ENCODE assay signal across 7 mouse cellular contexts in genomic region chr3:95623991-95624515, GRCm38 (mm10). TPM values are rescaled to one million over a fixed set of nuclear protein-coding genes. Genes with fewer than 3 reads are reported as not detected.
DNase-seq lines count a peak whose midpoint lies in the region; ATAC-seq and TF ChIP-seq lines count a peak whose summit lies in the region.
"Not testable (repeated sequence)": the region's sequence is repeated elsewhere in the genome, so short reads cannot be mapped to it uniquely, and the experiment has no call there.

No protein-coding gene starts in this region.

- H3K4me2 ChIP-seq in forebrain, embryonic 12.5 days: peak overlapping the region; percentile 51
- peak overlapping the region; percentile 61 for H3K4me2 ChIP-seq in heart, embryonic 14.5 days (ENCODE audit: low read length)
- H3K4me2 ChIP-seq in intestine, embryonic 15.5 days (replicated peaks): peak overlapping the region; percentile 58
- H3K4me2 ChIP-seq in limb, embryonic 14.5 days (replicated peaks; ENCODE audit: low read depth, low read length, severe bottlenecking): peak overlapping the region; percentile 33
- peak overlapping the region; percentile 51 for H3K4me2 ChIP-seq in lung, postnatal 0 days (replicated peaks; ENCODE audit: low read depth, low read length)
- peak overlapping the region; percentile 55 for H3K4me2 ChIP-seq in neural tube, embryonic 12.5 days (replicated peaks)

- 66% methylated on average over 5 of the region's 5 CpGs for WGBS in forebrain, embryonic 12.5 days
- WGBS in heart, embryonic 14.5 days: 76% methylated on average over 5 of the region's 5 CpGs
- 70% methylated on average over 5 of the region's 5 CpGs for WGBS in intestine, embryonic 15.5 days
- 64% methylated on average over 5 of the region's 5 CpGs for WGBS in limb, embryonic 14.5 days
- 66% methylated on average over 5 of the region's 5 CpGs for WGBS in lung, postnatal 0 days
- 70% methylated on average over 5 of the region's 5 CpGs for WGBS in neural tube, embryonic 12.5 days

- TF ChIP-seq POLR2A in cortical plate, adult 2 months (IDR thresholded peaks at IDR 0.05; ENCODE audit: extremely low read depth, insufficient read depth, low read length); limb, embryonic 14.5 days (IDR thresholded peaks at IDR 0.05; ENCODE audit: borderline replicate concordance, extremely low read depth, insufficient read depth, insufficient read length): not testable (repeated sequence)

- not testable (repeated sequence) for H3K27ac ChIP-seq in cortical plate, adult 2 months (ENCODE audit: insufficient read depth, low read length); neural tube, embryonic 12.5 days
- peak overlapping the region; percentile 78 for H3K27ac ChIP-seq in forebrain, embryonic 12.5 days
- H3K27ac ChIP-seq in heart, embryonic 14.5 days (replicated peaks in 1 of 2; ENCODE audit: control insufficient read depth in 1 of 2, insufficient read depth in 1 of 2, low read depth in 2 of 2, low read length in 2 of 2): peak overlapping the region in 1 of 2 experiments; percentile 63; a peak in 2 of 4 replicates
- peak overlapping the region; percentile 75 for H3K27ac ChIP-seq in intestine, embryonic 15.5 days
- H3K27ac ChIP-seq in limb, embryonic 14.5 days (replicated peaks; ENCODE audit: low read depth, low read length): peak overlapping the region; percentile 90
- H3K27ac ChIP-seq in lung, postnatal 0 days (ENCODE audit: low read length): peak overlapping the region; percentile 75

- not testable (repeated sequence) for H3K4me1 ChIP-seq in cortical plate, adult 2 months (ENCODE audit: control insufficient read depth, insufficient read depth, low read length); intestine, embryonic 15.5 days (replicated peaks); limb, embryonic 14.5 days (ENCODE audit: control insufficient read depth, insufficient read depth, low read length); lung, postnatal 0 days (ENCODE audit: insufficient read depth, low read depth, low read length)
- peaks cover 36% of the 10 kb centered on the region for H3K4me1 ChIP-seq in forebrain, embryonic 12.5 days
- peaks cover 0 to 15% of the 10 kb centered on the region in 2 experiments; a peak in 2 of 4 replicates for H3K4me1 ChIP-seq in heart, embryonic 14.5 days (ENCODE audit: control insufficient read depth in 2 of 2, insufficient read depth in 2 of 2, low read length in 2 of 2)
- peaks cover 18% of the 10 kb centered on the region for H3K4me1 ChIP-seq in neural tube, embryonic 12.5 days

- not testable (repeated sequence) for DNase-seq in limb, embryonic 14.5 days (ENCODE audit: low spot score); lung, postnatal 0 days (ENCODE audit: low spot score)

- not testable (repeated sequence) for H3K9me3 ChIP-seq in forebrain, embryonic 12.5 days; heart, embryonic 14.5 days (ENCODE audit: control insufficient read depth, low read length); intestine, embryonic 15.5 days; limb, embryonic 14.5 days (ENCODE audit: control insufficient read depth, low read length); lung, postnatal 0 days (ENCODE audit: low read length); neural tube, embryonic 12.5 days

- ATAC-seq in forebrain, embryonic 12.5 days (ENCODE audit: low FRiP score): 0 out of 2 replicates have a peak, but pooled peaks have one; percentile 1
- not testable (repeated sequence) for ATAC-seq in heart, embryonic 14.5 days (ENCODE audit: insufficient number of reproducible peaks, insufficient read depth, low FRiP score, low read depth); intestine, embryonic 15.5 days; limb, embryonic 14.5 days (ENCODE audit: low FRiP score, low read depth); lung, postnatal 0 days; neural tube, embryonic 12.5 days (ENCODE audit: low FRiP score, low read depth)

- not testable (repeated sequence) for H3K27me3 ChIP-seq in forebrain, embryonic 12.5 days; heart, embryonic 14.5 days (ENCODE audit: control insufficient read depth, insufficient read depth, low read length); intestine, embryonic 15.5 days (replicated peaks); limb, embryonic 14.5 days (ENCODE audit: control insufficient read depth, insufficient read depth, low read length); lung, postnatal 0 days (replicated peaks; ENCODE audit: insufficient read depth, low read length); neural tube, embryonic 12.5 days (replicated peaks)

- H3K36me3 ChIP-seq in forebrain, embryonic 12.5 days (replicated peaks): peaks cover 26% of the 10 kb centered on the region
- H3K36me3 ChIP-seq in heart, embryonic 14.5 days (ENCODE audit: control insufficient read depth, insufficient read depth, low read length): peaks cover 42% of the 10 kb centered on the region
- H3K36me3 ChIP-seq in intestine, embryonic 15.5 days: peaks cover 19% of the 10 kb centered on the region
- H3K36me3 ChIP-seq in limb, embryonic 14.5 days (ENCODE audit: control insufficient read depth, insufficient read depth, low read length): peaks cover 26% of the 10 kb centered on the region
- H3K36me3 ChIP-seq in lung, postnatal 0 days (ENCODE audit: insufficient read depth, low read length): peaks cover 24% of the 10 kb centered on the region
- H3K36me3 ChIP-seq in neural tube, embryonic 12.5 days: peaks cover 34% of the 10 kb centered on the region

- TF ChIP-seq CTCF in cortical plate, adult 2 months (IDR thresholded peaks at IDR 0.05; ENCODE audit: extremely low read depth, insufficient read depth, low read length); lung, postnatal 0 days (IDR thresholded peaks at IDR 0.05): not testable (repeated sequence)

- H3K4me3 ChIP-seq in cortical plate, adult 2 months (ENCODE audit: insufficient read depth, low read length): peak overlapping the region; percentile 45; the same call in 1 of the 2 replicates
- peak overlapping the region; percentile 65 for H3K4me3 ChIP-seq in forebrain, embryonic 12.5 days (replicated peaks)
- H3K4me3 ChIP-seq in heart, embryonic 14.5 days (ENCODE audit: control insufficient read depth in 1 of 2, insufficient read depth in 1 of 2, low read depth in 1 of 2, low read length in 2 of 2): peak overlapping the region in 1 of 2 experiments; percentile 73; a peak in 2 of 4 replicates
- peak overlapping the region; percentile 23; the same call in 1 of the 2 replicates for H3K4me3 ChIP-seq in intestine, embryonic 15.5 days (replicated peaks)
- H3K4me3 ChIP-seq in limb, embryonic 14.5 days (replicated peaks; ENCODE audit: low read length): peak overlapping the region; percentile 55
- H3K4me3 ChIP-seq in lung, postnatal 0 days (ENCODE audit: low read depth, low read length): peak overlapping the region; percentile 72; the same call in 1 of the 2 replicates
- peak overlapping the region; percentile 59 for H3K4me3 ChIP-seq in neural tube, embryonic 12.5 days

- TF ChIP-seq EP300 in lung, postnatal 0 days (IDR thresholded peaks at IDR 0.05): not testable (repeated sequence)

- 0 out of 2 replicates have a peak overlapping the region, but pooled peaks have one; percentile 44 for H3K9ac ChIP-seq in forebrain, embryonic 12.5 days
- H3K9ac ChIP-seq in heart, embryonic 14.5 days (ENCODE audit: low read length): peak overlapping the region; percentile 70
- peak overlapping the region; percentile 49; the same call in 1 of the 2 replicates for H3K9ac ChIP-seq in intestine, embryonic 15.5 days
- H3K9ac ChIP-seq in limb, embryonic 14.5 days (ENCODE audit: low read depth, low read length, severe bottlenecking); neural tube, embryonic 12.5 days: not testable (repeated sequence)
- H3K9ac ChIP-seq in lung, postnatal 0 days (replicated peaks; ENCODE audit: low read depth): peak overlapping the region; percentile 24

RNA-seq across cellular contexts. Expression of gene Ensa, which starts 0.7 kb away (rescaled TPM):
- polyA plus RNA-seq in cortical plate, adult 2 months (2012; rRNA removed): 149 and 155 TPM in 2 replicates
- 102 and 104 TPM in 2 replicates for polyA plus RNA-seq in forebrain, embryonic 12.5 days (2016; fragmentation: Nextera tagmentation; extraction: Ambion mirVana)
- 47.4 and 51.1 TPM in 2 replicates for polyA plus RNA-seq in heart, embryonic 14.5 days (2014; fragmentation: Nextera tagmentation; extraction: Ambion mirVana)
- 65.1 and 69.0 TPM in 2 replicates for polyA plus RNA-seq in intestine, embryonic 15.5 days (2015; fragmentation: Nextera tagmentation; extraction: Ambion mirVana)
- 32.6 and 43.4 TPM in 2 replicates for polyA plus RNA-seq in limb, embryonic 14.5 days (2012; rRNA removed)
- polyA plus RNA-seq in limb, embryonic 14.5 days (2014; fragmentation: Nextera tagmentation; extraction: Ambion mirVana): 67.8 and 74.7 TPM in 2 replicates
- polyA plus RNA-seq in lung, postnatal 0 days (2015; fragmentation: Nextera tagmentation; extraction: Ambion mirVana): 48.2 and 52.0 TPM in 2 replicates
- 95.0 and 95.8 TPM in 2 replicates for polyA plus RNA-seq in neural tube, embryonic 12.5 days (2016; fragmentation: Nextera tagmentation; extraction: Ambion mirVana)

RNA-seq across cellular contexts. Expression of gene Mcl1, which starts 34.5 kb away (rescaled TPM):
- polyA plus RNA-seq in cortical plate, adult 2 months (2012; rRNA removed): 37.7 and 39.5 TPM in 2 replicates
- 69.3 and 74.0 TPM in 2 replicates for polyA plus RNA-seq in forebrain, embryonic 12.5 days (2016; fragmentation: Nextera tagmentation; extraction: Ambion mirVana)
- polyA plus RNA-seq in heart, embryonic 14.5 days (2014; fragmentation: Nextera tagmentation; extraction: Ambion mirVana): 54.3 and 57.2 TPM in 2 replicates
- polyA plus RNA-seq in intestine, embryonic 15.5 days (2015; fragmentation: Nextera tagmentation; extraction: Ambion mirVana): 50.5 and 52.3 TPM in 2 replicates
- polyA plus RNA-seq in limb, embryonic 14.5 days (2012; rRNA removed): 64.5 and 72.1 TPM in 2 replicates
- polyA plus RNA-seq in limb, embryonic 14.5 days (2014; fragmentation: Nextera tagmentation; extraction: Ambion mirVana): 67.8 and 73.5 TPM in 2 replicates
- 99.6 and 101 TPM in 2 replicates for polyA plus RNA-seq in lung, postnatal 0 days (2015; fragmentation: Nextera tagmentation; extraction: Ambion mirVana)
- polyA plus RNA-seq in neural tube, embryonic 12.5 days (2016; fragmentation: Nextera tagmentation; extraction: Ambion mirVana): 87.0 and 91.1 TPM in 2 replicates

RNA-seq across cellular contexts. Expression of gene Golph3l, which starts 35.3 kb away (rescaled TPM):
- polyA plus RNA-seq in cortical plate, adult 2 months (2012; rRNA removed): 15.5 and 15.9 TPM in 2 replicates
- polyA plus RNA-seq in forebrain, embryonic 12.5 days (2016; fragmentation: Nextera tagmentation; extraction: Ambion mirVana): 33.8 and 36.4 TPM in 2 replicates
- polyA plus RNA-seq in heart, embryonic 14.5 days (2014; fragmentation: Nextera tagmentation; extraction: Ambion mirVana): 26.9 and 27.3 TPM in 2 replicates
- 40.2 and 41.4 TPM in 2 replicates for polyA plus RNA-seq in intestine, embryonic 15.5 days (2015; fragmentation: Nextera tagmentation; extraction: Ambion mirVana)
- 19.0 and 23.8 TPM in 2 replicates for polyA plus RNA-seq in limb, embryonic 14.5 days (2012; rRNA removed)
- 32.2 and 34.7 TPM in 2 replicates for polyA plus RNA-seq in limb, embryonic 14.5 days (2014; fragmentation: Nextera tagmentation; extraction: Ambion mirVana)
- 23.1 and 25.3 TPM in 2 replicates for polyA plus RNA-seq in lung, postnatal 0 days (2015; fragmentation: Nextera tagmentation; extraction: Ambion mirVana)
- 34.0 and 35.7 TPM in 2 replicates for polyA plus RNA-seq in neural tube, embryonic 12.5 days (2016; fragmentation: Nextera tagmentation; extraction: Ambion mirVana)
